Mouse (Mus musculus): ENCODE results near the gene Rrp7a.

Rrp7a gene

GRCm38 (mm10) chr15:83122566-83123145 is at the start of gene Rrp7a:
TSS of gene Rrp7a (minus strand) at chr15:83122801.
- TF ChIP-seq CTCF (conservative IDR thresholded peaks at IDR 0.05; ENCODE audit: low read length) = no peak
- TF ChIP-seq POU5F1 (IDR thresholded peaks at IDR 0.05; ENCODE audit: borderline replicate concordance, low read length) = no peak
- TF ChIP-seq NANOG (IDR thresholded peaks at IDR 0.05; ENCODE audit: borderline replicate concordance, low read length) = no peak
- Histone ChIP-seq H3K4me3 (replicated peaks; ENCODE audit: low read length) (peak within 1 kb of the TSS; percentile 100), H3K36me3 (ENCODE audit: insufficient read depth, low read length) (peaks cover 69% of the 10 kb centered on the region), H3K9me3 (ENCODE audit: low read length) (no peaks in the 10 kb centered on the region), H3K4me1 (replicated peaks; ENCODE audit: low read depth, low read length) (peaks cover 38% of the 10 kb centered on the region), H3K27me3 (ENCODE audit: insufficient read depth, low read length) (no peaks in the 10 kb centered on the region)

GRCm38 (mm10) chr15:83171712-83172481 is 49.3 kb upstream of the Rrp7a start:
- H3K4me1 ChIP-seq (replicated peaks; ENCODE audit: low read depth, low read length) = peaks cover 77% of the 10 kb centered on the region

GRCm38 (mm10) chr15:83170956-83171659 is 48.5 kb upstream of the Rrp7a start:
- Histone ChIP-seq H3K27me3 (ENCODE audit: insufficient read depth, low read length) (no peaks in the 10 kb centered on the region), H3K4me1 (replicated peaks; ENCODE audit: low read depth, low read length) (peaks cover 77% of the 10 kb centered on the region), H3K9me3 (ENCODE audit: low read length) (no peaks in the 10 kb centered on the region), H3K4me3 (replicated peaks; ENCODE audit: low read length) (peak overlapping the region; percentile 94), H3K36me3 (ENCODE audit: insufficient read depth, low read length) (peaks cover 60% of the 10 kb centered on the region)
- TF ChIP-seq CTCF (conservative IDR thresholded peaks at IDR 0.05; ENCODE audit: low read length) (no peak), NANOG (IDR thresholded peaks at IDR 0.05; ENCODE audit: borderline replicate concordance, low read length) (no peak), POU5F1 (IDR thresholded peaks at IDR 0.05; ENCODE audit: borderline replicate concordance, low read length) (no peak)

More at GRCm38 (mm10) chr15:83171712-83172481, 49.3 kb upstream of the Rrp7a start:
- TF ChIP-seq CTCF (conservative IDR thresholded peaks at IDR 0.05; ENCODE audit: low read length) = no peak
- no peak for TF ChIP-seq NANOG (IDR thresholded peaks at IDR 0.05; ENCODE audit: borderline replicate concordance, low read length)
- TF ChIP-seq POU5F1 (IDR thresholded peaks at IDR 0.05; ENCODE audit: borderline replicate concordance, low read length) = no peak
- H3K36me3 ChIP-seq (ENCODE audit: insufficient read depth, low read length) = peaks cover 52% of the 10 kb centered on the region
- no peaks in the 10 kb centered on the region for H3K27me3 ChIP-seq (ENCODE audit: insufficient read depth, low read length)
- H3K9me3 ChIP-seq (ENCODE audit: low read length) = no peaks in the 10 kb centered on the region
- peak overlapping the region; percentile 94 for H3K4me3 ChIP-seq (replicated peaks; ENCODE audit: low read length)

GRCm38 (mm10) chr15:83169772-83170722 is 47.4 kb upstream of the Rrp7a start:
- Histone ChIP-seq H3K36me3 (ENCODE audit: insufficient read depth, low read length) (peaks cover 67% of the 10 kb centered on the region), H3K4me3 (replicated peaks; ENCODE audit: low read length) (no peak overlapping the region), H3K27me3 (ENCODE audit: insufficient read depth, low read length) (no peaks in the 10 kb centered on the region), H3K4me1 (replicated peaks; ENCODE audit: low read depth, low read length) (peaks cover 85% of the 10 kb centered on the region), H3K9me3 (ENCODE audit: low read length) (no peaks in the 10 kb centered on the region)
- TF ChIP-seq POU5F1 (IDR thresholded peaks at IDR 0.05; ENCODE audit: borderline replicate concordance, low read length) (no peak), CTCF (conservative IDR thresholded peaks at IDR 0.05; ENCODE audit: low read length) (no peak), NANOG (IDR thresholded peaks at IDR 0.05; ENCODE audit: borderline replicate concordance, low read length) (no peak)

GRCm38 (mm10) chr15:83168875-83169771 is 46.5 kb upstream of the Rrp7a start:
- Histone ChIP-seq H3K27me3 (ENCODE audit: insufficient read depth, low read length) (no peaks in the 10 kb centered on the region), H3K36me3 (ENCODE audit: insufficient read depth, low read length) (peaks cover 61% of the 10 kb centered on the region), H3K9me3 (ENCODE audit: low read length) (no peaks in the 10 kb centered on the region), H3K4me1 (replicated peaks; ENCODE audit: low read depth, low read length) (peaks cover 87% of the 10 kb centered on the region), H3K4me3 (replicated peaks; ENCODE audit: low read length) (no peak overlapping the region)
- no peak for TF ChIP-seq CTCF (conservative IDR thresholded peaks at IDR 0.05; ENCODE audit: low read length)
- no peak for TF ChIP-seq POU5F1 (IDR thresholded peaks at IDR 0.05; ENCODE audit: borderline replicate concordance, low read length)
- no peak for TF ChIP-seq NANOG (IDR thresholded peaks at IDR 0.05; ENCODE audit: borderline replicate concordance, low read length)

GRCm38 (mm10) chr15:83168311-83168710 is 45.7 kb upstream of the Rrp7a start:
- peaks cover 56% of the 10 kb centered on the region for H3K36me3 ChIP-seq (ENCODE audit: insufficient read depth, low read length)
- TF ChIP-seq NANOG (IDR thresholded peaks at IDR 0.05; ENCODE audit: borderline replicate concordance, low read length) (no peak), CTCF (conservative IDR thresholded peaks at IDR 0.05; ENCODE audit: low read length) (no peak), POU5F1 (IDR thresholded peaks at IDR 0.05; ENCODE audit: borderline replicate concordance, low read length) (no peak)
- no peaks in the 10 kb centered on the region for H3K27me3 ChIP-seq (ENCODE audit: insufficient read depth, low read length)
- H3K4me1 ChIP-seq (replicated peaks; ENCODE audit: low read depth, low read length) = peaks cover 83% of the 10 kb centered on the region
- no peaks in the 10 kb centered on the region for H3K9me3 ChIP-seq (ENCODE audit: low read length)
- H3K4me3 ChIP-seq (replicated peaks; ENCODE audit: low read length) = no peak overlapping the region

- Histone ChIP-seq H3K27me3 (ENCODE audit: insufficient read depth, low read length) (no peaks in the 10 kb centered on the region), H3K4me1 (replicated peaks; ENCODE audit: low read depth, low read length) (peaks cover 82% of the 10 kb centered on the region), H3K4me3 (replicated peaks; ENCODE audit: low read length) (no peak overlapping the region), H3K9me3 (ENCODE audit: low read length) (no peaks in the 10 kb centered on the region), H3K36me3 (ENCODE audit: insufficient read depth, low read length) (peaks cover 61% of the 10 kb centered on the region)
- TF ChIP-seq CTCF (conservative IDR thresholded peaks at IDR 0.05; ENCODE audit: low read length) = no peak
- no peak for TF ChIP-seq POU5F1 (IDR thresholded peaks at IDR 0.05; ENCODE audit: borderline replicate concordance, low read length)
- TF ChIP-seq NANOG (IDR thresholded peaks at IDR 0.05; ENCODE audit: borderline replicate concordance, low read length) = no peak
These were observed 45.0 kb upstream of the Rrp7a start for GRCm38 (mm10) chr15:83167550-83168065.

Measured in E14TG2a.4 (cell line).